In the genomic region with DNA sequence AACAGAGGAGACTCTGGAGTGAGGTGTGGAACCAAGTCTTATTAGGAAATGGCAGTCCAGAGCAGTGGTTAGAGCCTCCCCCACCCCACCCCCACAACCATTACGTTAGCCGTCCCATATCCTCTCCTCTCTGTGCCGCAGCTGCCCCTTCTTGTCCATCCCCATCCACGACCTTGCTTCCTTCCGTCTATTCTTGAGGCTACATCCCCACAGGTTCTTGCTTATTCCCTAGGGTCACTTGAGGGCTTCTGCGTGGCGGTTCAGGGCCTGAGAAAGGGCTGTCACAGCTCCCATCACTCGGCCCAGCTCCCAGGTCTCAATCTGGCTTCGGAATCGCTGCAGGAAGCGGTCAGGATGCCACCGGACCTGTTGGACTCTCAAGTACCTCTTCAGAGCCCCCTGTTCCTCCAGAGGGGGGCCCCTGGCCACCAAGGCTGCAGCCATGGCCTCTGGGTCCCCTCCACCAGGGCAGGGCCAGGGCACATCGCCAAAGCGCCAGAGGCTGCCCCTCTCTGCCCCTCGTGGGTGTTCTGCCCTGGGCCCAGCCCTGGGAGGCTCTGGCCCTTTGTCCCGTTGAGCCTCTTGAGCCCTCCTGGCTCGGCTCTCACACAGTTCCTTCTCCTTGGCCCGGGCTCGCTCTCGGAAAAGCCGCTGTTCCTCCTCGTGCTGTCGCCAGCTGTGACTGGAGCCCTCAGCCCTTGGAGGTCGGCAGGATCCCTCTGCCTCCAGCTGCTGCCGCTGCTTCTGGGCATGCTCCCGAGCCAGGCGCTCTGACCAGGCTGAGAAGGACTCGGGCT, we compare ENCODE assay signal across 10 mouse cellular contexts. TPM values are rescaled to one million over a fixed set of nuclear protein-coding genes. Genes with fewer than 3 reads are reported as not detected.
DNase-seq lines count a peak whose midpoint lies in the region; ATAC-seq and TF ChIP-seq lines count a peak whose summit lies in the region.
"Had no signal": no experiment of that assay in that cellular context is flagged by ENCODE, and none has a peak within 500 bp of the region (broad histone marks: within the 10 kb centered on the region; RNA-seq: fewer than 3 reads in every experiment).

A gene (plus strand): TSS at position 679 of the 797 bp plus-strand sequence.

- ATAC-seq in hindbrain, embryonic 12.5 days (ENCODE audit: low FRiP score) = no peak
- ATAC-seq in hindbrain, embryonic 13.5 days (ENCODE audit: low FRiP score) = no peak

- TF ChIP-seq CTCF in bone marrow, adult 2 months (IDR thresholded peaks at IDR 0.05; ENCODE audit: control insufficient read depth, insufficient read depth, low read length) = no peak

- H3K4me1 ChIP-seq in hindbrain, embryonic 12.5 days = peaks cover 4% of the 10 kb centered on the region; the same call in 1 of the 2 replicates
- H3K4me1 ChIP-seq in hindbrain, embryonic 13.5 days (replicated peaks) = no peaks in the 10 kb centered on the region
- H3K4me1 ChIP-seq in bone marrow, adult 2 months (ENCODE audit: control insufficient read depth, insufficient read depth, low read length) = peaks cover 15% of the 10 kb centered on the region
- H3K4me1 ChIP-seq: embryonic facial prominence, embryonic 12.5 days; limb, embryonic 12.5 days had no signal

- H3K27me3 ChIP-seq in hindbrain, embryonic 12.5 days = no peaks in the 10 kb centered on the region
- H3K27me3 ChIP-seq in hindbrain, embryonic 13.5 days = no peaks in the 10 kb centered on the region
- H3K27me3 ChIP-seq: embryonic facial prominence, embryonic 12.5 days; limb, embryonic 12.5 days had no signal

- peaks cover 37% of the 10 kb centered on the region for H3K36me3 ChIP-seq in hindbrain, embryonic 12.5 days
- peaks cover 45% of the 10 kb centered on the region for H3K36me3 ChIP-seq in hindbrain, embryonic 13.5 days

- H3K4me2 ChIP-seq in hindbrain, embryonic 12.5 days (replicated peaks) = no peak within 1 kb of the TSS
- H3K4me2 ChIP-seq in hindbrain, embryonic 13.5 days = no peak within 1 kb of the TSS
- H3K4me2 ChIP-seq: embryonic facial prominence, embryonic 12.5 days; limb, embryonic 12.5 days had no signal

- peak within 1 kb of the TSS; percentile 13 for H3K27ac ChIP-seq in hindbrain, embryonic 12.5 days
- no peak within 1 kb of the TSS for H3K27ac ChIP-seq in hindbrain, embryonic 13.5 days
- peak within 1 kb of the TSS; percentile 85 for H3K27ac ChIP-seq in bone marrow, adult 2 months (ENCODE audit: control insufficient read depth, insufficient read depth, low read depth, low read length, poor library complexity)
- H3K27ac ChIP-seq: embryonic facial prominence, embryonic 12.5 days; limb, embryonic 12.5 days had no signal

- WGBS in hindbrain, embryonic 12.5 days = 79% methylated on average over 28 of the region's 28 CpGs
- WGBS in hindbrain, embryonic 13.5 days = 78% methylated on average over 28 of the region's 28 CpGs
- 45% methylated on average over 28 of the region's 28 CpGs for WGBS in bone marrow, adult 2 months

- no peak within 1 kb of the TSS for H3K4me3 ChIP-seq in hindbrain, embryonic 12.5 days
- no peak within 1 kb of the TSS for H3K4me3 ChIP-seq in hindbrain, embryonic 13.5 days
- no peak within 1 kb of the TSS for H3K4me3 ChIP-seq in bone marrow, adult 2 months (replicated peaks; ENCODE audit: control insufficient read depth, low read depth, low read length)
- H3K4me3 ChIP-seq: embryonic facial prominence, embryonic 12.5 days; limb, embryonic 12.5 days had no signal

- H3K9me3 ChIP-seq in hindbrain, embryonic 12.5 days (replicated peaks) = no peaks in the 10 kb centered on the region
- H3K9me3 ChIP-seq in hindbrain, embryonic 13.5 days = no peaks in the 10 kb centered on the region
- H3K9me3 ChIP-seq: embryonic facial prominence, embryonic 12.5 days; limb, embryonic 12.5 days had no signal

- peak; percentile 68 for DNase-seq in heart, postnatal 4 days
- DNase-seq in lung, postnatal 10 days = peak; percentile 78
- no peak for DNase-seq in adrenal gland, postnatal 4 days (ENCODE audit: low spot score in 2 of 2)
- no peak for DNase-seq in right cerebral cortex, adult 2 months (ENCODE audit: low spot score in 2 of 2)
- DNase-seq in layer of hippocampus, adult 9-11 months = no peak

- no peak; the same call in 1 of the 2 replicates for TF ChIP-seq POLR2A in bone marrow, adult 2 months (IDR thresholded peaks at IDR 0.05; ENCODE audit: borderline replicate concordance, control insufficient read depth, low read depth, low read length)

- no peak within 1 kb of the TSS for H3K9ac ChIP-seq in hindbrain, embryonic 12.5 days
- no peak within 1 kb of the TSS for H3K9ac ChIP-seq in hindbrain, embryonic 13.5 days
- H3K9ac ChIP-seq: embryonic facial prominence, embryonic 12.5 days; limb, embryonic 12.5 days had no signal

RNA-seq across cellular contexts. Expression of the gene that starts here (rescaled TPM):
- 0.62 TPM in 1 of 2 replicates, not detected in the other for polyA plus RNA-seq in hindbrain, embryonic 12.5 days (2016; fragmentation: Nextera tagmentation; extraction: Ambion mirVana)
- polyA plus RNA-seq in hindbrain, embryonic 13.5 days (2015; fragmentation: Nextera tagmentation; extraction: Ambion mirVana) = 0.57 and 0.83 TPM in 2 replicates
- not detected in 2 replicates for polyA plus RNA-seq in bone marrow, adult 2 months (2011; ENCODE audit: insufficient read depth, insufficient read length, low replicate concordance, missing spikeins)
- under 1 TPM in 1 of 2 experiments, not detected in 1; 0.52 TPM for total RNA-seq in heart, postnatal 4 days (2021)
- total RNA-seq in adrenal gland, postnatal 4 days (2021) = not detected
- polyA plus RNA-seq: embryonic facial prominence, embryonic 12.5 days had no signal

Comparison
In these comparisons a context has a peak if more than half of its experiments do, and no peak if none do; other contexts are left out.
1. Peak in DNase-seq in heart, postnatal 4 days; RNA of the gene not detected or under 1 TPM.